16 mouse cellular contexts compared by ENCODE assay signal in the genomic region with DNA sequence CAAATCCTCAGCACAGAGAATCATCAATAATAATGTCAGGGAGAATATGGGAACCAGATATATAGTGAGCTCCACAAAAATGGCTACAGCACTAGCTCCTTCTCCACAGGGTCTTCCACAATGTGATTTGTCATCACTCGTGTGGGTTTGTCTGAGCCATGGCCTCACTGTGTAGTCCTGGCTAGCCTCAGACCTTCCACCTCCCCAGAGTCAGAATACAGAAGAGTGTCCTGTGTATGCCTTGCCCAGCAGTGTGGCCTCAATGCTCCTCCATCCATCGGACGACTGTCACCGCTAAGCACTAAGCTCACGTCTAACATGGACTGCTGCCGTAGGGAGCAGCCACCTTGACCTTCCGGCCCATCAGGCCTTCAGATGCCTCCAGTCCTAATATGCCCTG.
"Had no signal": no experiment of that assay in that cellular context is flagged by ENCODE, and none has a peak within 500 bp of the region (broad histone marks: within the 10 kb centered on the region; RNA-seq: fewer than 3 reads in every experiment).

No protein-coding gene starts in this region.

- DNase-seq: retina, postnatal 1 day; right cerebral cortex, adult 18-20 months; right cerebral cortex, postnatal 14 days; right cerebral cortex, postnatal 25 days; right cerebral cortex, postnatal 4 days; spleen, adult 18-20 months; thymus, adult 18-20 months; thymus, adult 2 months; thymus, postnatal 14 days; thymus, postnatal 25 days; thymus, postnatal 36 days; thymus, postnatal 4 days had no signal

- H3K27me3 ChIP-seq: neural tube, embryonic 13.5 days; neural tube, embryonic 15.5 days; stomach, embryonic 15.5 days had no signal

- H3K36me3 ChIP-seq: neural tube, embryonic 13.5 days; neural tube, embryonic 15.5 days; stomach, embryonic 15.5 days had no signal

- H3K27ac ChIP-seq: neural tube, embryonic 13.5 days; neural tube, embryonic 15.5 days; stomach, embryonic 15.5 days; stomach, postnatal 0 days had no signal

- H3K4me3 ChIP-seq: neural tube, embryonic 13.5 days; neural tube, embryonic 15.5 days; stomach, embryonic 15.5 days had no signal

- H3K4me1 ChIP-seq: neural tube, embryonic 13.5 days; stomach, embryonic 15.5 days had no signal

- H3K9me3 ChIP-seq: neural tube, embryonic 13.5 days; neural tube, embryonic 15.5 days; stomach, embryonic 15.5 days had no signal

- H3K9ac ChIP-seq: neural tube, embryonic 13.5 days; neural tube, embryonic 15.5 days; stomach, embryonic 15.5 days had no signal

- H3K4me2 ChIP-seq: neural tube, embryonic 13.5 days; neural tube, embryonic 15.5 days; stomach, embryonic 15.5 days had no signal
